Mouse (Mus musculus) intestine, embryonic 15.5 days (tissue): ENCODE results near the gene B3gntl1. TPM values are rescaled to one million over a fixed set of nuclear protein-coding genes. Genes with fewer than 3 reads are reported as not detected.
A peak's percentile ranks its signal among the peaks of the same experiment; 100 is the strongest.

Experiments
- ATAC-seq: fragments of 200-750 bp; cut with Nextera tagmentation; 2 replicates; pipeline ENCODE4 v1.8.0; 2017; ENCODE audit warnings: moderate TSS enrichment, moderate library complexity
- H3K27ac ChIP-seq: fragments of 300-500 bp; sonication (generic); 2 replicates; pipeline ENCODE4 v1.5.1; 2015; ENCODE audit warnings: mild to moderate bottlenecking, inconsistent platforms
- H3K27me3 ChIP-seq: fragments of 300-500 bp; sonication (generic); replicated peaks from 2 replicates; pipeline ENCODE4 v1.6.1; 2015; ENCODE audit warnings: inconsistent platforms
- H3K36me3 ChIP-seq: fragments of 300-500 bp; sonication (generic); 2 replicates; pipeline ENCODE4 v1.6.1; 2015; ENCODE audit warnings: inconsistent platforms
- H3K4me1 ChIP-seq: fragments of 300-500 bp; sonication (generic); replicated peaks from 2 replicates; pipeline ENCODE4 v1.6.1; 2015; ENCODE audit warnings: inconsistent platforms
- H3K4me2 ChIP-seq: fragments of 300-500 bp; sonication (generic); replicated peaks from 2 replicates; pipeline ENCODE4 v1.6.1; 2015; ENCODE audit warnings: mild to moderate bottlenecking, inconsistent platforms
- H3K4me3 ChIP-seq: fragments of 300-500 bp; sonication (generic); replicated peaks from 2 replicates; pipeline ENCODE4 v1.5.1; 2015; ENCODE audit warnings: inconsistent platforms
- H3K9ac ChIP-seq: fragments of 300-500 bp; sonication (generic); 2 replicates; pipeline ENCODE4 v1.6.1; 2015; ENCODE audit warnings: inconsistent platforms
- H3K9me3 ChIP-seq: fragments of 300-500 bp; sonication (generic); 2 replicates; pipeline ENCODE4 v1.6.1; 2016; ENCODE audit warnings: inconsistent platforms
- WGBS: fragments of 180-500 bp; shearing (Covaris S2); methylation state at CpG from one replicate; pipeline ENCODE4 v1.1.7; 2015; 5-methylcytosine and 5-hydroxymethylcytosine counted together
- polyA plus RNA-seq: library from polyadenylated mRNA; unstranded; fragments of >200 nt; fragmentation: Nextera tagmentation; extraction: Ambion mirVana; gene quantifications from 2 replicates; pipeline ENCODE4 v1.2.1, GENCODE M21; 2015

Gene B3gntl1
- polyA plus RNA-seq, 1 experiment from 2014 or later, result 7.3 TPM

- H3K9me3 ChIP-seq, result no peaks in the 10 kb centered on the region
- H3K4me3 ChIP-seq, result no peak overlapping the region
- no peak overlapping the region for H3K9ac ChIP-seq
- H3K36me3 ChIP-seq, result no peaks in the 10 kb centered on the region
- no peaks in the 10 kb centered on the region for H3K27me3 ChIP-seq
- no peak for ATAC-seq
- 67% methylated on average over 6 of the region's 6 CpGs for WGBS
- no peak overlapping the region for H3K4me2 ChIP-seq
- no peak overlapping the region for H3K27ac ChIP-seq
- no peaks in the 10 kb centered on the region for H3K4me1 ChIP-seq
Measured at GRCm38 (mm10) chr11:121655166-121655806, 17.7 kb downstream of the B3gntl1 start.

DNA sequence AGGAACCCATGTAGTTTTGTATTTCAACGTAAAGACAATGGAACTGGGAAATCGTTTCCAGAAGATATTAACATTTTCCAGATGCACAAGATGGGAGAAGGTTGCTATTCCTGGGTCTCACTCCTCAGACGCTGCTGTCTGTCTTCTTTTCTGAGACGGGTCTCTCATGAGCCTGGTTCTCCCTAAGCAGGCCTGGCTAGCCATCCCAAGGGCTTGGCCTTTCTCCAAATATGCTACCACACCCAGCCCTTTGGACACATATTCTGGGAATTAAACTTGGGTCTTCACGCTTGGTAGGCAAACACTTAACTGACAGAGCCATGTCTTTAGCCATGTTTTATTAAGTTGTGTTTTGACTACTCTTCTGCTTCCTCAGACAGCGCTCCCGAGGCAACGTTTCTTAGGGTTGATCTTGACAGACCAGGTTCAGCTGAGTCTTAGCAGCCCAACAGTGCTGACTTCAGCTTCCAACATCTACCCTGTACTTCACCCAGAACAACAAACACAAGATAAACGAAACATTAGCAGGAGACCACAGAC, 18.5 kb downstream of the B3gntl1 start:
- Histone ChIP-seq H3K27ac (no peak overlapping the region), H3K4me2 (no peak overlapping the region), H3K4me3 (no peak overlapping the region), H3K9ac (no peak overlapping the region), H3K4me1 (no peaks in the 10 kb centered on the region), H3K27me3 (no peaks in the 10 kb centered on the region), H3K36me3 (no peaks in the 10 kb centered on the region), H3K9me3 (no peaks in the 10 kb centered on the region)
- 62% methylated on average over 9 of the region's 9 CpGs for WGBS
- ATAC-seq, result no peak

DNA sequence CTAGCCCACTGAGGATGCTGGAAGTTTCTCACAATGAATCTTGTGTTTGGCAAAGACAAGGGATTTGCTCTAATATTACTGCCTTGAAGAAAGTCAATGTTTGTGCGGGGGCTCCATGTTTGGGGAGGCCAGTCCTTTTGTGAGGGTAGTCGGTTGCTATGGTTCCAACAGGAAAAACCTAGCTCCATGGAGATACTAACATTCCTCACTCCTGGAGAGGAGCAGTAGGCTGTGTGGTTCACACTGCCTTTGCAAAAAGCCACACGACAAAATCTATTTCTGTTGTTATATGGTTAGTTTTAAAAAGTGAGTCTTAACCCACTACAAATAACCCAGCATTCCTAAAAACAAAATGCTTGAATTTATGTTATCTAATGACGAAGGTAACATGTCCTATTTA, 19.3 kb downstream of the B3gntl1 start:
- Histone ChIP-seq H3K4me1 (no peaks in the 10 kb centered on the region), H3K9ac (no peak overlapping the region), H3K4me3 (no peak overlapping the region), H3K9me3 (no peaks in the 10 kb centered on the region), H3K27me3 (no peaks in the 10 kb centered on the region), H3K36me3 (no peaks in the 10 kb centered on the region), H3K4me2 (no peak overlapping the region), H3K27ac (no peak overlapping the region)
- ATAC-seq, result no peak
- WGBS, result 78% methylated on average over 4 of the region's 4 CpGs

GRCm38 (mm10) chr11:121652547-121653305, 20.2 kb downstream of the B3gntl1 start:
- Histone ChIP-seq H3K9ac (no peak overlapping the region), H3K4me2 (no peak overlapping the region), H3K36me3 (no peaks in the 10 kb centered on the region), H3K27me3 (no peaks in the 10 kb centered on the region), H3K4me1 (no peaks in the 10 kb centered on the region), H3K27ac (no peak overlapping the region), H3K4me3 (no peak overlapping the region), H3K9me3 (no peaks in the 10 kb centered on the region)
- ATAC-seq, result 0 out of 2 replicates have a peak, but pooled peaks have one; percentile 43
- WGBS, result 45% methylated on average over 9 of the region's 10 CpGs

- no peak overlapping the region for H3K9ac ChIP-seq
- WGBS, result 91% methylated on average over 5 of the region's 5 CpGs
- no peak for ATAC-seq
Measured at GRCm38 (mm10) chr11:121651983-121652382, 21.0 kb downstream of the B3gntl1 start.

GRCm38 (mm10) chr11:121651556-121651955, 21.4 kb downstream of the B3gntl1 start:
- no peak overlapping the region for H3K9ac ChIP-seq
- no peaks in the 10 kb centered on the region for H3K27me3 ChIP-seq
- WGBS, result 95% methylated on average over 9 of the region's 9 CpGs
- ATAC-seq, result no peak
- no peak overlapping the region for H3K4me2 ChIP-seq
- no peak overlapping the region for H3K27ac ChIP-seq
- H3K4me3 ChIP-seq, result no peak overlapping the region
- H3K9me3 ChIP-seq, result no peaks in the 10 kb centered on the region
- no peaks in the 10 kb centered on the region for H3K36me3 ChIP-seq
- H3K4me1 ChIP-seq, result no peaks in the 10 kb centered on the region

More at GRCm38 (mm10) chr11:121651983-121652382, 21.0 kb downstream of the B3gntl1 start:
- H3K4me2 ChIP-seq, result no peak overlapping the region
- H3K27me3 ChIP-seq, result no peaks in the 10 kb centered on the region
- H3K4me3 ChIP-seq, result no peak overlapping the region
- no peaks in the 10 kb centered on the region for H3K36me3 ChIP-seq
- no peaks in the 10 kb centered on the region for H3K9me3 ChIP-seq
- no peaks in the 10 kb centered on the region for H3K4me1 ChIP-seq
- no peak overlapping the region for H3K27ac ChIP-seq

- Histone ChIP-seq H3K4me3 (no peak overlapping the region), H3K27ac (no peak overlapping the region), H3K4me1 (no peaks in the 10 kb centered on the region), H3K9me3 (no peaks in the 10 kb centered on the region), H3K27me3 (no peaks in the 10 kb centered on the region), H3K9ac (no peak overlapping the region), H3K36me3 (no peaks in the 10 kb centered on the region), H3K4me2 (no peak overlapping the region)
- 82% methylated on average over 11 of the region's 11 CpGs for WGBS
- ATAC-seq, result no peak
Measured at GRCm38 (mm10) chr11:121650668-121651067, 22.3 kb downstream of the B3gntl1 start.

DNA sequence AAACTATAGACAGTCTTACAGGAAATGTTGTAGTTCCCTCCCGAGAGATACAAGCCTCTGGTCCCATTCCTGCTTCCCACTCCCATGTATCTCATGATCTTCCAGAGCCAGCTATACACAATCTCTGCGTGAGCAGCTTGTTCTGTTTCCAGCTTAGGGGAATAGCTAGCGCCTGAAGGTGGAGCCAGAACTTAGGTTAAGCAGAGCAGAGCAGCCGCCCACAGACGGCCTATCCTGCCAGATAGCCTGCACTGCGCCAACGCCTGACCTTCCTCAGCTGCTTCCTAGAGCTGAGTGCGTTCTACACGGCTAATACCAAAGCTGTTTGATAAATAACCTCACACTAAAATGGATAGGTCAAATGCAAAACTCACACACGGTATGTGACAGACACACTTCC, 23.1 kb downstream of the B3gntl1 start:
- H3K9ac ChIP-seq, result no peak overlapping the region
- no peaks in the 10 kb centered on the region for H3K9me3 ChIP-seq
- H3K4me1 ChIP-seq, result no peaks in the 10 kb centered on the region
- no peak overlapping the region for H3K4me3 ChIP-seq
- H3K4me2 ChIP-seq, result no peak overlapping the region
- H3K27ac ChIP-seq, result no peak overlapping the region
- H3K36me3 ChIP-seq, result no peaks in the 10 kb centered on the region
- ATAC-seq, result peak; percentile 70
- H3K27me3 ChIP-seq, result no peaks in the 10 kb centered on the region
- WGBS, result 50% methylated on average over 10 of the region's 10 CpGs

DNA sequence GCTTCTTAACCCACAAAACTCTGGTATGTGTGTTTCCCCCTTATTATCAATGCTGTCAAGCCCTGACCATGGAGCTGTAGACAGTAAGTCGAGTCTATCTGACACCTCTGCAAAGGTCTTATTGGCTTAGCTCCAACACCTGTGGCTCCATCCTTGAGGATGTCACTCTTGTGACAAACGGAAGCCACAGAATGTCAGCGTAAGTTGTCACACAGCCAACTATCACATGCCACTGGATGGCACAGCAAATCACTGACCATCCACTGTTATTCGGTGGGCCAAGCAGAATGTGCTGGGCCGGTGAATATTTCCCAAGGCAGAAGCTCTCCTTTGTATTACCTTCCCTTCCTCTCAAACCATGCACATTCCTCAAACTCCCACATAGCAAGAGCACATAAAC, 24.8 kb downstream of the B3gntl1 start:
- Histone ChIP-seq H3K27ac (no peak overlapping the region), H3K36me3 (no peaks in the 10 kb centered on the region), H3K9me3 (no peaks in the 10 kb centered on the region), H3K9ac (no peak overlapping the region), H3K4me2 (no peak overlapping the region), H3K4me3 (no peak overlapping the region), H3K27me3 (no peaks in the 10 kb centered on the region), H3K4me1 (no peaks in the 10 kb centered on the region)
- WGBS, result 91% methylated on average over 5 of the region's 5 CpGs
- no peak for ATAC-seq

DNA sequence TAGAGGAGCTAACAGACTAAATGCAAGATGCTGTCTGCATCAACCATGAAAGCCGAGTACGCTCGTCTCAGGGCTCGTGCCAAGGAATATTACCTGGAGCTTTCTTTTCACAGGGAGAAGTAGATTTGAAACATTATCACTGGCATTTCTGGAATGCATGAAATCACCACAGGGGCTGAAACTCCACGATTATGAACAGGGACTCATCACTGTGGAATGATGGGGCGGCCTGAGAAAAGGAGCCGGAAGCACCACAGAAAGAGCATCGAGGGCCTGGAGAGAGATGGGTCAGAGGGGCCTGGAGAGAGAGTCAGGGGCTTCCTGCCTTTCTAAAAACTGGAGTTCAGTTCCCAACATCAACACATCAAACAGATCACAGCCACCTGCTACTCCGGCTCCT, 25.6 kb downstream of the B3gntl1 start:
- WGBS, result 63% methylated on average over 9 of the region's 9 CpGs

GRCm38 (mm10) chr11:121645394-121645793, 27.6 kb downstream of the B3gntl1 start:
- 89% methylated on average over 6 of the region's 6 CpGs for WGBS

More for the DNA sequence above, 25.6 kb downstream of the B3gntl1 start:
- ATAC-seq, result no peak
- H3K4me2 ChIP-seq, result no peak overlapping the region
- H3K27me3 ChIP-seq, result no peaks in the 10 kb centered on the region
- H3K4me3 ChIP-seq, result no peak overlapping the region
- no peaks in the 10 kb centered on the region for H3K9me3 ChIP-seq
- no peaks in the 10 kb centered on the region for H3K36me3 ChIP-seq
- H3K9ac ChIP-seq, result no peak overlapping the region
- H3K27ac ChIP-seq, result no peak overlapping the region
- H3K4me1 ChIP-seq, result no peaks in the 10 kb centered on the region

DNA sequence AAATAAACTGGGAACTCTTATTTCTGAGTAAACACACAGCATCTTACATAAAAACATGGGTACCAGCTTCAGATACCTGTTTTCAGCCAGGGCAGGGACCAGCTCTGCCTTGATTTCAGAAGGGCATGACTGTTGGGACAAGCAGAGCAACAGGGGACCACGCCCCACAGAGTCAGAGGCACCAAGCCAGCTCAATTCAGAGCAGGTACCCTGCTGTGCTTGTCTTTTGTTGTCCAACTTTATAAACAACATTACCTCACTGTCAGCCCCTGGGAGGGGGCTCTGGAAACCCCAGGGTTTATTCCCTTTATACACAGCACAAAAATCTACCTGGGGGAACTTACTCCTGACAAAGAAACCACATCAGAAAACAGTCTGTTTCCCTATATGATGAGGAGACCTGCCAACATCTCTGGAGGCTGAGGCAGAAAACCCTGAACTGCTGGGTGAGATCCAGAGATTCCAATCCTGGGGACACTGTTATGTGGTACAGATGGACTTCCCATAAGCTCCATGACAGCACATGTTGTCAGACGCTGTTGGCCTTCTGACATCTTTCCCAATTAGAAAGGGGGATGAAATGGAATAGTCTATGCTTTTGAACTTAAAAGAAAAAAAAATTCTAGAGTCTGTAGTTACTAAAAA, 31.3 kb downstream of the B3gntl1 start:
- no peak overlapping the region for H3K9ac ChIP-seq
- H3K4me2 ChIP-seq, result no peak overlapping the region
- no peak overlapping the region for H3K4me3 ChIP-seq
- no peaks in the 10 kb centered on the region for H3K9me3 ChIP-seq
- H3K4me1 ChIP-seq, result no peaks in the 10 kb centered on the region
- WGBS, result 90% methylated on average over 2 of the region's 2 CpGs
- ATAC-seq, result no peak
- H3K27ac ChIP-seq, result no peak overlapping the region
- H3K36me3 ChIP-seq, result peaks cover 5% of the 10 kb centered on the region; the same call in 1 of the 2 replicates
- no peaks in the 10 kb centered on the region for H3K27me3 ChIP-seq

More at GRCm38 (mm10) chr11:121645394-121645793, 27.6 kb downstream of the B3gntl1 start:
- H3K4me2 ChIP-seq, result no peak overlapping the region
- H3K9me3 ChIP-seq, result no peaks in the 10 kb centered on the region
- no peak overlapping the region for H3K27ac ChIP-seq
- no peaks in the 10 kb centered on the region for H3K4me1 ChIP-seq
- H3K27me3 ChIP-seq, result no peaks in the 10 kb centered on the region
- H3K36me3 ChIP-seq, result no peaks in the 10 kb centered on the region
- H3K4me3 ChIP-seq, result no peak overlapping the region
- no peak for ATAC-seq
- no peak overlapping the region for H3K9ac ChIP-seq
